Mouse (Mus musculus): ENCODE measurements around the gene Ankrd44. TPM values are rescaled to one million over a fixed set of nuclear protein-coding genes. Genes with fewer than 3 reads are reported as not detected.

Ankrd44 gene
- polyA plus RNA-seq, 1 experiment from 2014 or later: 7.9 TPM

- WGBS: 58% methylated on average over 6 of the region's 6 CpGs
- H3K9me3 ChIP-seq (replicated peaks): no peaks in the 10 kb centered on the region
- no peaks in the 10 kb centered on the region for H3K4me1 ChIP-seq
- no peaks in the 10 kb centered on the region for H3K27me3 ChIP-seq
- ATAC-seq (replicated peaks; ENCODE audit: low FRiP score): no peak
- no peak overlapping the region for H3K4me3 ChIP-seq (replicated peaks)
- no peaks in the 10 kb centered on the region for H3K36me3 ChIP-seq
- H3K4me2 ChIP-seq: no peak overlapping the region
- no peak overlapping the region for H3K9ac ChIP-seq
- H3K27ac ChIP-seq: no peak overlapping the region
These were observed 313.8 kb downstream of the Ankrd44 start for GRCm38 (mm10) chr1:54612344-54612743.

DNA sequence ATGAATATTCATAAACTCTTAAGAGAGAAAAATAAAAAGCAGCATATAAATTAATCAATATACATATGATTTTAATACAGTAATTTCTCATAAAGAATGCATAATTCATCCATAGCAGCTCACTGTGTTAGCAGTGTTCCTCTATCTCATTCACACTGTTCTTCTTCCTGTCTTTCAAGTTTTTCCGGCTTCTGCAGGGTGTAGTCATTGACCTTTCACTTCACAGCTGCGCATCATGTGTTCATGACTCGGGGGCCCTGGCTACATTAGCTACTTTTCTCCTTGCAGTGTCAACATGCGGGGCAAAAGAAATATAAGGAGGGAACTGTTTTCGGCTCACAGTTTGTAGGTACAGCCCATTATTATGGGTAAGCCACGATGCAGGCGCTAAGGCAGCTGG, 314.3 kb downstream of the Ankrd44 start:
- no peak for ATAC-seq (replicated peaks; ENCODE audit: low FRiP score)
- Histone ChIP-seq H3K27ac (no peak overlapping the region), H3K4me1 (no peaks in the 10 kb centered on the region), H3K36me3 (no peaks in the 10 kb centered on the region), H3K9ac (no peak overlapping the region), H3K9me3 (replicated peaks) (no peaks in the 10 kb centered on the region), H3K27me3 (no peaks in the 10 kb centered on the region), H3K4me2 (no peak overlapping the region), H3K4me3 (replicated peaks) (no peak overlapping the region)
- 58% methylated on average over 7 of the region's 7 CpGs for WGBS

DNA sequence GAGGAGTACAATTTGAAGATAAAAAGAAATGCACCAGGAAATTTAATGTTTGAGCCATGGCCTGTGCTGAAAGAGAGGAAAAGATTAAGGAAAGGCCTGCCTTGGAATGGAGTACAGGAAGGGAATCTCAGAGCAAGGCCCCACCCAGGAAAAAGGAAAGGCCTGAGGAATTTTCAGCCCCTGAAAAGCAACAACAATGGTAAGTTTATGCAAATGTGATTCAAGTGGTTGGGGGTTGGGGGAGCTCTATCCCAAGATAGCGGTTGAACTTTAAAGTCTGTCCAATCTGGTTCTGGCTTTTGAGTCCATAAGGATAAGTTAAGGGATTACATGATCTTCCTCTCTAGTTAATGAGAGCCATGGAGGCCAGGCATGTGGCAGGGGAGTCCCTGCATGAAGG, 319.3 kb downstream of the Ankrd44 start:
- Histone ChIP-seq H3K9ac (no peak overlapping the region), H3K27ac (no peak overlapping the region), H3K36me3 (no peaks in the 10 kb centered on the region), H3K9me3 (replicated peaks) (no peaks in the 10 kb centered on the region), H3K4me3 (replicated peaks) (no peak overlapping the region), H3K27me3 (no peaks in the 10 kb centered on the region), H3K4me1 (no peaks in the 10 kb centered on the region), H3K4me2 (no peak overlapping the region)
- ATAC-seq (replicated peaks; ENCODE audit: low FRiP score): no peak
- WGBS: 81% methylated on average over 1 of the region's 1 CpGs

DNA sequence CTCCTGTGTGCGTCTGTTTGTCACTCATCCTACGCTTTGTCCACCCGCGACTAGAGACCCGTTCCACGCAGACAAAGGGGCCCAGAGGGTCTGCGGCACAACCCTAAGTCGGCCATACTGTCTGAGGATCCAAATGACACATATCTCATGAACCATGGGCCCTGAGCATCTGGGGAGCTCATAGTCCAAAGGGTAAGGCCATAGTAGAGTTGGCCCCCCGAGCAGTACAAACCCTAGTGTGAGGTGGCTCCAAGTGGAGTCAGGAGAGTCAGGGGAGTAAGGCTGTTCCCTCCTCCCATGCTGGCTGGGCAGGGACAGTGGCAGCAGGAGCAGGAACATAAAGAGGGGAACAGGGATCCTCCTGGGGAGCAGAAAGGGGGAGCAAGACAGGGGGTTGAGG, 324.5 kb downstream of the Ankrd44 start:
- Histone ChIP-seq H3K9me3 (replicated peaks) (no peaks in the 10 kb centered on the region), H3K4me2 (no peak overlapping the region), H3K9ac (no peak overlapping the region), H3K27me3 (no peaks in the 10 kb centered on the region), H3K4me3 (replicated peaks) (no peak overlapping the region), H3K36me3 (no peaks in the 10 kb centered on the region), H3K4me1 (no peaks in the 10 kb centered on the region), H3K27ac (no peak overlapping the region)
- ATAC-seq (replicated peaks; ENCODE audit: low FRiP score): no peak
- WGBS: 97% methylated on average over 9 of the region's 9 CpGs

GRCm38 (mm10) chr1:54600275-54600674, 325.9 kb downstream of the Ankrd44 start:
- Histone ChIP-seq H3K27me3 (no peaks in the 10 kb centered on the region), H3K4me1 (no peaks in the 10 kb centered on the region), H3K9ac (no peak overlapping the region), H3K36me3 (no peaks in the 10 kb centered on the region), H3K4me3 (replicated peaks) (no peak overlapping the region), H3K9me3 (replicated peaks) (no peaks in the 10 kb centered on the region), H3K4me2 (no peak overlapping the region), H3K27ac (no peak overlapping the region)
- no peak for ATAC-seq (replicated peaks; ENCODE audit: low FRiP score)
- WGBS: 63% methylated on average over 1 of the region's 1 CpGs

- Histone ChIP-seq H3K36me3 (no peaks in the 10 kb centered on the region), H3K9ac (no peak overlapping the region), H3K4me1 (no peaks in the 10 kb centered on the region), H3K27ac (no peak overlapping the region), H3K4me2 (no peak overlapping the region), H3K27me3 (no peaks in the 10 kb centered on the region), H3K4me3 (replicated peaks) (no peak overlapping the region), H3K9me3 (replicated peaks) (no peaks in the 10 kb centered on the region)
- no peak for ATAC-seq (replicated peaks; ENCODE audit: low FRiP score)
- 77% methylated on average over 4 of the region's 4 CpGs for WGBS
These were observed 328.5 kb downstream of the Ankrd44 start for GRCm38 (mm10) chr1:54597594-54598217.

DNA sequence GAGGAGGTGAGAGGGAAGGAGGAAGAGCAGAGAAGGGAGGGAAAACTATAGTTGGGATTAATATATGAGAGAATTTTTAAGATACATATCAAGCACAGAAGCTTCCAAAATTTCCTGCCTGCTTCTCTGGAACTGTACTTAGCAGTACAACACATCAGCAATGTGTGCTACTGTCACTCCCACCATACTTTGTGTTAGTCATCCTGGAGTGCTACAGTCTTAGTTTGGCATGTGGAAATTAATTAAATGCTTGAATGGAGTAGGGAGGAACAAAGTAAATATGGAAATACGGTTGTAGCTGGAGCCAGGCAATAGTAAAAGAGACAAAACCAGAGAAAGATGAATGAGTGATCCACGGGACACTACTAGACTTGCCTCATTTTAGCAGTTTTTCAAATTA, 330.0 kb downstream of the Ankrd44 start:
- no peaks in the 10 kb centered on the region for H3K9me3 ChIP-seq (replicated peaks)
- H3K4me2 ChIP-seq: no peak overlapping the region
- H3K4me1 ChIP-seq: no peaks in the 10 kb centered on the region
- H3K36me3 ChIP-seq: no peaks in the 10 kb centered on the region
- H3K27ac ChIP-seq: no peak overlapping the region
- no peaks in the 10 kb centered on the region for H3K27me3 ChIP-seq
- no peak overlapping the region for H3K9ac ChIP-seq
- WGBS: 78% methylated on average over 2 of the region's 2 CpGs
- H3K4me3 ChIP-seq (replicated peaks): no peak overlapping the region
- ATAC-seq (replicated peaks; ENCODE audit: low FRiP score): no peak

Small RNA genes lying within 50 kb of the gene (microRNA-seq; reads per million reads assigned to microRNA genes)
- gene Gm24053: not detected

Other genes starting within 250 kb of the Ankrd44 start
- gene Sf3b1, start 101.1 kb upstream of the Ankrd44 start, polyA plus RNA-seq (2015; fragmentation: Nextera tagmentation; extraction: Ambion mirVana): 301 and 326 TPM in 2 replicates
- gene Coq10b, start 126.4 kb upstream of the Ankrd44 start, polyA plus RNA-seq (2015; fragmentation: Nextera tagmentation; extraction: Ambion mirVana): 14.7 and 16.4 TPM in 2 replicates
- 501 and 586 TPM in 2 replicates for gene Hspe1, start 161.7 kb upstream of the Ankrd44 start, polyA plus RNA-seq (2015; fragmentation: Nextera tagmentation; extraction: Ambion mirVana)
- gene Hspd1, start 161.9 kb upstream of the Ankrd44 start, polyA plus RNA-seq (2015; fragmentation: Nextera tagmentation; extraction: Ambion mirVana): 484 and 494 TPM in 2 replicates
- gene Mob4, start 204.8 kb upstream of the Ankrd44 start, polyA plus RNA-seq (2015; fragmentation: Nextera tagmentation; extraction: Ambion mirVana): 143 and 146 TPM in 2 replicates

Measured in kidney, embryonic 15.5 days (tissue).